Mouse (Mus musculus): ENCODE measurements at regions not wholly inside any gene's neighbourhood (a gene's known extent, or its start where the extent isn't known, plus 50 kb on each side); places are given as distances from the start of the nearest gene placed in this dataset.

DNA sequence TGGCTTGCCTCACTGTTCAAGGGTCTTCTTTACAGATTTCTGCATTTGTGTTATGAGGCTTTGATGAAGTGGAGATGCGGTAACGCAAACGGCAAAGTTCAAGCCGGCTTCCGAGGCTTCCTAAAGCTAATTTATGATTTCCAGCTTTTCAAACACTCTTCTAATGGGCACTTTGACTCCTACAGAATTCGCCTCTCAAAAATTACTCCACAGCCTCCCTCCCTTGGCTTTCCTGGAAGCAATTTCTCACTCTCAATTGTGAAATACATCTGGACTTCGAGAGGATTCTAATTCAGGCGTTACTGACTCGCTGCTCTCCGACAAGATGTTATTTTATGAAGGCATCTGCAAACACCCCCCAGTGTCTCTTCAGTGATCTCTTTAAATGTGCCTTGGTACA lies 157.2 kb downstream of the Drd1 start:
- H3K9me3 ChIP-seq (replicated peaks), result 0 out of 2 replicates have a peak, but pooled peaks cover 3% of the 10 kb centered on the region
- H3K27ac ChIP-seq, result no peak overlapping the region
- ATAC-seq (ENCODE audit: low FRiP score), result no peak
- peaks cover under 1% of the 10 kb centered on the region; the same call in 1 of the 2 replicates for H3K4me1 ChIP-seq
- H3K4me2 ChIP-seq (replicated peaks), result no peak overlapping the region
- no peak overlapping the region for H3K9ac ChIP-seq
- H3K27me3 ChIP-seq, result no peaks in the 10 kb centered on the region
- H3K36me3 ChIP-seq, result no peaks in the 10 kb centered on the region
- H3K4me3 ChIP-seq, result no peak overlapping the region
- 56% methylated on average over 10 of the region's 10 CpGs for WGBS

- Histone ChIP-seq H3K4me1 (no peaks in the 10 kb centered on the region), H3K27me3 (no peaks in the 10 kb centered on the region), H3K27ac (no peak overlapping the region), H3K4me2 (replicated peaks) (no peak overlapping the region), H3K4me3 (no peak overlapping the region), H3K9me3 (replicated peaks) (0 out of 2 replicates have a peak, but pooled peaks cover 3% of the 10 kb centered on the region), H3K9ac (no peak overlapping the region), H3K36me3 (no peaks in the 10 kb centered on the region)
- no peak for ATAC-seq (ENCODE audit: low FRiP score)
- WGBS, result 94% methylated on average over 2 of the region's 2 CpGs
Measured at GRCm38 (mm10) chr13:53897176-53897575, 158.3 kb downstream of the Drd1 start.

- H3K27me3 ChIP-seq, result no peaks in the 10 kb centered on the region
- H3K36me3 ChIP-seq, result no peaks in the 10 kb centered on the region
- H3K4me3 ChIP-seq, result no peak overlapping the region
- no peaks in the 10 kb centered on the region for H3K4me1 ChIP-seq
- H3K9me3 ChIP-seq (replicated peaks), result no peaks in the 10 kb centered on the region
- H3K27ac ChIP-seq, result no peak overlapping the region
- H3K9ac ChIP-seq, result no peak overlapping the region
- no peak for ATAC-seq (ENCODE audit: low FRiP score)
- WGBS, result 88% methylated on average over 3 of the region's 3 CpGs
- H3K4me2 ChIP-seq (replicated peaks), result no peak overlapping the region
Measured at GRCm38 (mm10) chr13:53888411-53888810, 167.1 kb downstream of the Drd1 start.

- Histone ChIP-seq H3K4me3 (no peak overlapping the region), H3K9ac (no peak overlapping the region), H3K27ac (no peak overlapping the region), H3K9me3 (replicated peaks) (no peaks in the 10 kb centered on the region), H3K4me2 (replicated peaks) (no peak overlapping the region), H3K27me3 (no peaks in the 10 kb centered on the region), H3K36me3 (no peaks in the 10 kb centered on the region), H3K4me1 (peaks cover 2% of the 10 kb centered on the region)
- no peak for ATAC-seq (ENCODE audit: low FRiP score)
- WGBS, result 84% methylated on average over 10 of the region's 10 CpGs
Measured at GRCm38 (mm10) chr13:53885756-53886155, 169.7 kb downstream of the Drd1 start.

- no peaks in the 10 kb centered on the region for H3K27me3 ChIP-seq
- 86% methylated on average over 6 of the region's 6 CpGs for WGBS
- H3K4me1 ChIP-seq, result peaks cover 8% of the 10 kb centered on the region
- H3K4me3 ChIP-seq, result no peak overlapping the region
- H3K9me3 ChIP-seq (replicated peaks), result peaks cover 6% of the 10 kb centered on the region; the same call in 1 of the 2 replicates
- H3K9ac ChIP-seq, result no peak overlapping the region
- H3K27ac ChIP-seq, result no peak overlapping the region
- H3K36me3 ChIP-seq, result no peaks in the 10 kb centered on the region
- no peak for ATAC-seq (ENCODE audit: low FRiP score)
- no peak overlapping the region for H3K4me2 ChIP-seq (replicated peaks)
Measured at GRCm38 (mm10) chr13:53883206-53883605, 172.3 kb downstream of the Drd1 start.

DNA sequence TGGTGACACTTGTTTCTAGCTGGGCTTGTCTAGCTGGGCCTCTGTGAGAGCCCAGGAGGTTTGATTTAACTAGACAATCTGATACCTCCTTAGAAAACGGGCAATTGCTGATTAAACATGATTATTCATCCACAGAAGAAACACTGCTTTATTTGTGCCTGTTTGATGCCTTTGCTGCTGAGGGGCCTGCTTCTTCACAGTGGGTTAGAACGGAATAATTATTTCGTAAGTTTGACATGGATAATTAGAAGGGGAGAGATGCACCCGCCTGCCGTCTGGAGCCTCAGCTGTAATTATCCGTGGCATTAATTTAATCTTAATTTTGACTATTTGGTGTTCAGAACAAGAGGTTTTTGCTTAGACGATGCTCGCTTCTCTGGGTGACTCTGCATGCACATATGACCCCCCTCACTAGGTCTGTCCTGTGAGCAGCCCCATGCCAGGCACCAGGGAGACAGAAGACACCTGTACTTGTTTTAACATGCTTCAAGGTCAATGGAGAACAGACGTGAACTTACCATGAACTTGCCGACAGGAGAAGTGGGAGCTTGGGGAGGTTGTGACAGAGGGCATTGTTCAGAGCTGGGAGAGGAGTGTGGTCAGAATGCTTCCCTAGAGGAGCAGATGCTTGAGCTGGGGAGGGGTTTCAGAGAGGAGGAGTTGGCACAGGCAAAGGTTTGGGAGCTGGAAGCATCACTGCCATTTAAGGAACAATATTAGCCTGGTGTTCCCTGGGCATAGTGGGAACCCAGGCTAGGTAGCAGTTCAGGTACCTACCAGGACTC lies 174.8 kb downstream of the Drd1 start:
- Histone ChIP-seq H3K4me2 (replicated peaks) (no peak overlapping the region), H3K9me3 (replicated peaks) (peaks cover 6% of the 10 kb centered on the region; the same call in 1 of the 2 replicates), H3K4me3 (no peak overlapping the region), H3K36me3 (no peaks in the 10 kb centered on the region), H3K27me3 (no peaks in the 10 kb centered on the region), H3K27ac (no peak overlapping the region), H3K9ac (no peak overlapping the region), H3K4me1 (peaks cover 8% of the 10 kb centered on the region)
- no peak for ATAC-seq (ENCODE audit: low FRiP score)
- WGBS, result 56% methylated on average over 10 of the region's 10 CpGs

DNA sequence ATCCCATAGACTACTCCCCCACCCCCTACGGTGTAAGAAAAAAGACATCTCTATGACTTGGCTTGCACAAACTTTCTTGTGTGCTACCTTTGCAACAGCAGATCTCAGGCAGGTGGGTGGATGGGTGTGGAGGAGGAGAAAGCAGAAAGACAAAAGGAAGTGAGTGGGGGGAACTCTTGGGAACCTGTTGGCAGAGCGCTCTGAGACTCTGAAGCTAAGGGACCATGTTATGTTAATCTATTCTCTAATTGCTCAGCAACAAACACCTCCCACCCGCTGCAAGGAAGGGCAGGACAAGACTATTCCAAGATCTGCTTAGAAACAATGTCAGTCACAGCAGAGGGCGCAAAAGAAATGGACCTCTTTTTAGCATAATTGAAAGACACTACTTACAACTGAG lies 180.0 kb downstream of the Drd1 start:
- ATAC-seq (ENCODE audit: low FRiP score), result no peak
- H3K36me3 ChIP-seq, result no peaks in the 10 kb centered on the region
- 73% methylated on average over 4 of the region's 4 CpGs for WGBS
- H3K4me1 ChIP-seq, result peaks cover 3% of the 10 kb centered on the region; the same call in 1 of the 2 replicates
- no peaks in the 10 kb centered on the region for H3K27me3 ChIP-seq
- no peak overlapping the region for H3K4me3 ChIP-seq
- H3K4me2 ChIP-seq (replicated peaks), result no peak overlapping the region
- no peak overlapping the region for H3K27ac ChIP-seq
- H3K9me3 ChIP-seq (replicated peaks), result peaks cover 6% of the 10 kb centered on the region; the same call in 1 of the 2 replicates
- no peak overlapping the region for H3K9ac ChIP-seq

GRCm38 (mm10) chr13:53865323-53865722 lies 190.2 kb downstream of the Drd1 start:
- no peak overlapping the region for H3K4me3 ChIP-seq
- WGBS, result 91% methylated on average over 5 of the region's 5 CpGs
- H3K27ac ChIP-seq, result no peak overlapping the region
- no peaks in the 10 kb centered on the region for H3K27me3 ChIP-seq
- H3K4me1 ChIP-seq, result 0 out of 2 replicates have a peak, but pooled peaks cover 3% of the 10 kb centered on the region
- no peak overlapping the region for H3K9ac ChIP-seq
- H3K36me3 ChIP-seq, result no peaks in the 10 kb centered on the region
- H3K9me3 ChIP-seq (replicated peaks), result no peaks in the 10 kb centered on the region
- ATAC-seq (ENCODE audit: low FRiP score), result no peak
- H3K4me2 ChIP-seq (replicated peaks), result no peak overlapping the region

GRCm38 (mm10) chr13:53862336-53862735 lies 193.2 kb downstream of the Drd1 start:
- WGBS, result 60% methylated on average over 4 of the region's 4 CpGs
- no peaks in the 10 kb centered on the region for H3K36me3 ChIP-seq
- no peak overlapping the region for H3K4me2 ChIP-seq (replicated peaks)
- H3K27me3 ChIP-seq, result no peaks in the 10 kb centered on the region
- 0 out of 2 replicates have a peak, but pooled peaks cover 3% of the 10 kb centered on the region for H3K4me1 ChIP-seq
- no peak for ATAC-seq (ENCODE audit: low FRiP score)
- H3K9ac ChIP-seq, result no peak overlapping the region
- no peak overlapping the region for H3K27ac ChIP-seq
- no peak overlapping the region for H3K4me3 ChIP-seq
- no peaks in the 10 kb centered on the region for H3K9me3 ChIP-seq (replicated peaks)

- ATAC-seq (ENCODE audit: low FRiP score), result no peak
- no peaks in the 10 kb centered on the region for H3K9me3 ChIP-seq (replicated peaks)
Measured at GRCm38 (mm10) chr13:53854196-53854595, 201.3 kb downstream of the Drd1 start.

DNA sequence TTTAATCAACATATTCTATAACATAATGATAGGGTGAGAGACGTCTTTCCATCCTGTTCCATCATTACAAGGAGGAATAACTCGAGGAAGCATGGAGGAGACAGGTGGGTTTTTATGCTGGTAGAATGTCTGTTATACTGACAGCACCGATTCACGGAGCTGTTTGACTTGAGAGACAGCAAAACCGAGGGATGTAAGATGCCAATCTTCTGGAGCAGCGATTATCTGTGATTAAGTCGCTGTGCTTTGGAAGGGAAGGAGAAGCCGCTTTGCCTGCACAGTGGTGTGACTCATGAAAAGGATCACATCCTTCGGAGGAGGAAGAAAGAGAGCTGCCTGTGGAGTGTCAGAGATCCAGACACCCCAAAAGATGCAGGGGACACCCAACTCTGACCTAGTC lies 205.4 kb downstream of the Drd1 start:
- no peaks in the 10 kb centered on the region for H3K36me3 ChIP-seq
- no peaks in the 10 kb centered on the region for H3K4me1 ChIP-seq
- H3K27ac ChIP-seq, result no peak overlapping the region
- no peaks in the 10 kb centered on the region for H3K27me3 ChIP-seq
- H3K4me3 ChIP-seq, result no peak overlapping the region
- no peaks in the 10 kb centered on the region for H3K9me3 ChIP-seq (replicated peaks)
- no peak overlapping the region for H3K4me2 ChIP-seq (replicated peaks)
- H3K9ac ChIP-seq, result no peak overlapping the region
- WGBS, result 83% methylated on average over 9 of the region's 9 CpGs
- no peak for ATAC-seq (ENCODE audit: low FRiP score)

More at GRCm38 (mm10) chr13:53854196-53854595, 201.3 kb downstream of the Drd1 start:
- H3K27ac ChIP-seq, result no peak overlapping the region
- no peaks in the 10 kb centered on the region for H3K27me3 ChIP-seq
- WGBS, result 62% methylated on average over 2 of the region's 2 CpGs
- no peak overlapping the region for H3K4me3 ChIP-seq
- H3K9ac ChIP-seq, result no peak overlapping the region
- H3K4me1 ChIP-seq, result no peaks in the 10 kb centered on the region
- H3K4me2 ChIP-seq (replicated peaks), result no peak overlapping the region
- H3K36me3 ChIP-seq, result no peaks in the 10 kb centered on the region

DNA sequence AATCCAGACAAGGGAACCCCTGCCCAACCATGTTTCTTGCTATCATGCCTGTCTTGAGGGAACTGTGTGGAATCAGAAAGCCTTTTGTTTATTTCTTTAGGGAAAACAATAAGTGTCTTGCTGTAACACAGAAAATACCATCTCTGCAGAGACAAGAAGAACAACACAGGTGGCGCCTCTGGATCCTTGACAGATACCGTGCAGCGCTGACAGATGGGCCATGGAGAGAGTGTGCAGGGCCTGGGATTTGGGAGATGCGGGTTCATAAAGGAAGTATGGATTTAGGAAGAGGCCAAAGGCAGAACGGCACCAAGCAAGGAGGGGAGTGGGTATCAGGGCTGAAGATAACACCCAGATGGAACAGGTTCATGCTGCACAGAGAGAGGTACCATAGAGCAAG lies 209.3 kb downstream of the Drd1 start:
- WGBS, result 85% methylated on average over 5 of the region's 5 CpGs
- no peaks in the 10 kb centered on the region for H3K9me3 ChIP-seq (replicated peaks)
- H3K27ac ChIP-seq, result no peak overlapping the region
- H3K27me3 ChIP-seq, result no peaks in the 10 kb centered on the region
- ATAC-seq (ENCODE audit: low FRiP score), result no peak
- no peaks in the 10 kb centered on the region for H3K4me1 ChIP-seq
- no peak overlapping the region for H3K4me2 ChIP-seq (replicated peaks)
- no peaks in the 10 kb centered on the region for H3K36me3 ChIP-seq
- H3K9ac ChIP-seq, result no peak overlapping the region
- no peak overlapping the region for H3K4me3 ChIP-seq

GRCm38 (mm10) chr13:53845786-53846185 lies 209.7 kb downstream of the Drd1 start:
- no peak for ATAC-seq (ENCODE audit: low FRiP score)
- Histone ChIP-seq H3K4me1 (no peaks in the 10 kb centered on the region), H3K4me2 (replicated peaks) (no peak overlapping the region), H3K27me3 (no peaks in the 10 kb centered on the region), H3K27ac (no peak overlapping the region), H3K9ac (no peak overlapping the region), H3K9me3 (replicated peaks) (no peaks in the 10 kb centered on the region), H3K36me3 (no peaks in the 10 kb centered on the region), H3K4me3 (no peak overlapping the region)
- WGBS, result 92% methylated on average over 14 of the region's 14 CpGs
